8 mouse cellular contexts compared by ENCODE assay signal in the genomic region with DNA sequence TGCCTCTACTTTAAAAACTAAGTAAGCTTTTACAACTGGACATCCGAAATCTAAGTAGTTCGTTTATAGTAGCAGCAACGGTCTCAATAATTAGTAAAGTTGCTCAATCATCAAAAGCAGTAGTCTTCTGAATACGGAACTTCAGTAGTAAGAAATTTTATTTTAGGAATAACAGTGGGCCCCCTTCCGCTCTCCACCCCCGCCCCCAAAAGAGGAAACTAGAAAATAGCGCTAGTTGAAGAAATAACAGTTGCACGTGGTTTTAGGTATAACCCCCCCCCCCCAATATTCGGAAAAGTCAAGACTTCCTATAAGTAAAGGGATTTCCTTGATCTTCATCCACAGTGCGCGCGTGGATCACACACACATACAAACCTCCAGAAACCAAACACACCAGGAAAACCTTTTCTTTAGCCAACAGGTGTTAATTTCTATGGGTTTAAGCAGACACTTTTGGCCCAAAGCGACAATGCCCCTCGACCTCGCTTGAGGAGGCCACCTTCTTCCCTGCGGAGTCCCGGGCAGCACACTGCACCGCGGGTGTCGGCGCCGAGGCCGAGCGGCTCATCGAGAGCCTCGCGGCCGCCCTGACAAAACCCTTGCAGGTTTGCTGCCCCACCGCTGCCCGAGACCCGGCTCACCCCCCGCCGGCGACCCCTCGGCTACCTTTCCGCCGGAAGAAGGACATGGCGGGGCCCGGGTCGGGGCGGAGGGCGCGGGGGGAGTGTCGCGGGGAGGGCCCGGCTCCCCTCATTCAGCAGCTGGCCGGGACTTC. TPM values are rescaled to one million over a fixed set of nuclear protein-coding genes. Genes with fewer than 3 reads are reported as not detected.
DNase-seq lines count a peak whose midpoint lies in the region; ATAC-seq lines count a peak whose summit lies in the region.

No protein-coding gene starts in this region.

- 1% methylated on average over 46 of the region's 47 CpGs for WGBS in kidney, embryonic 16.5 days

- H3K4me3 ChIP-seq in kidney, embryonic 16.5 days (ENCODE audit: low read length): peak overlapping the region; percentile 95

- no peak for DNase-seq in kidney, adult 11 months
- DNase-seq in R1 (ENCODE audit: low read depth, low spot score): peak; percentile 48
- DNase-seq in urinary bladder, postnatal 14 days (ENCODE audit: low spot score): no peak
- no peak for DNase-seq in MN1 (ENCODE audit: low spot score)
- DNase-seq in cerebellum, postnatal 25 days: no peak

- H3K36me3 ChIP-seq in kidney, embryonic 16.5 days (ENCODE audit: insufficient read depth, low read length): no peaks in the 10 kb centered on the region

- H3K9me3 ChIP-seq in kidney, embryonic 16.5 days (ENCODE audit: low read length): no peaks in the 10 kb centered on the region

- peak overlapping the region; percentile 93 for H3K27ac ChIP-seq in kidney, embryonic 16.5 days (ENCODE audit: low read length)

- peaks cover 20% of the 10 kb centered on the region for H3K4me1 ChIP-seq in kidney, embryonic 16.5 days (ENCODE audit: insufficient read depth, low read length)

- H3K27me3 ChIP-seq in kidney, embryonic 16.5 days (ENCODE audit: insufficient read depth, low read length): no peaks in the 10 kb centered on the region

- peak overlapping the region; percentile 69 for H3K4me2 ChIP-seq in kidney, embryonic 16.5 days (replicated peaks; ENCODE audit: low read depth, low read length)

- peak overlapping the region; percentile 97 for H3K9ac ChIP-seq in kidney, embryonic 16.5 days (replicated peaks; ENCODE audit: low read length)

- peak; percentile 79 for ATAC-seq in kidney, embryonic 16.5 days (ENCODE audit: low FRiP score, low TSS enrichment)
- peak; percentile 45 for ATAC-seq in granulocyte monocyte progenitor cell, adult 5-6 weeks (replicated peaks; ENCODE audit: poor library complexity, severe bottlenecking)
- peak; percentile 29 for ATAC-seq in megakaryocyte progenitor cell, adult 5-6 weeks (replicated peaks; ENCODE audit: poor library complexity)

RNA-seq across cellular contexts. Expression of a gene that starts 0.5 kb away (rescaled TPM):
- polyA plus RNA-seq in kidney, embryonic 16.5 days (2015; fragmentation: Nextera tagmentation; extraction: Ambion mirVana): 15.8 and 18.7 TPM in 2 replicates
- total RNA-seq in granulocyte monocyte progenitor cell, adult 5-6 weeks (2014; fragmentation: Nextera tagmentation): 36.8 and 52.6 TPM in 2 replicates
- total RNA-seq in granulocyte monocyte progenitor cell, adult 5-6 weeks (2017): 37.5 and 42.1 TPM in 2 replicates
- 45.7 and 45.8 TPM in 2 replicates for total RNA-seq in megakaryocyte progenitor cell, adult 5-6 weeks (2015)
- total RNA-seq in megakaryocyte progenitor cell, adult 5-6 weeks (2017): 34.0 and 37.8 TPM in 2 replicates

RNA-seq across cellular contexts. Expression of a gene that starts 27.1 kb away (rescaled TPM):
- polyA plus RNA-seq in kidney, embryonic 16.5 days (2015; fragmentation: Nextera tagmentation; extraction: Ambion mirVana): 7.1 and 9.1 TPM in 2 replicates
- 14.4 and 16.0 TPM in 2 replicates for total RNA-seq in granulocyte monocyte progenitor cell, adult 5-6 weeks (2014; fragmentation: Nextera tagmentation)
- total RNA-seq in granulocyte monocyte progenitor cell, adult 5-6 weeks (2017): 21.6 and 26.0 TPM in 2 replicates
- total RNA-seq in megakaryocyte progenitor cell, adult 5-6 weeks (2015): 16.4 and 19.7 TPM in 2 replicates
- 23.9 and 26.8 TPM in 2 replicates for total RNA-seq in megakaryocyte progenitor cell, adult 5-6 weeks (2017)

Comparison
In these comparisons a context has a peak if more than half of its experiments do, and no peak if none do; other contexts are left out.
1. ATAC-seq: peak in every context shown above with its lines; median percentile 79 in kidney, embryonic 16.5 days; 45 in granulocyte monocyte progenitor cell, adult 5-6 weeks; 29 in megakaryocyte progenitor cell, adult 5-6 weeks.